Mouse (Mus musculus) granulocyte monocyte progenitor cell, adult 5-6 weeks (primary cell): ENCODE measurements around the gene BC024978. TPM values are rescaled to one million over a fixed set of nuclear protein-coding genes. Genes with fewer than 3 reads are reported as not detected.

ENCODE experiments used
- ATAC-seq: replicated peaks from 2 replicates; pipeline ENCODE4 v1.8.0; 2016; ENCODE audit warnings: mild to moderate bottlenecking, moderate TSS enrichment, inconsistent platforms; ENCODE audit not compliant: poor library complexity, severe bottlenecking
- total RNA-seq, 2 experiments: library from RNA; stranded (forward) in 1 of 2; stranded (reverse) in 1 of 2; fragments of 200-712, 200-1000 nt in 1 of 2; fragments of >200 nt in 1 of 2; fragmentation: Nextera tagmentation in 1 of 2; gene quantifications; 2 replicates each; pipeline ENCODE4 v1.2.3; 2014 to 2017

BC024978 gene
- total RNA-seq, 2 experiments from 2014 or later: 2.2 to 7.7 TPM

GRCm38 (mm10) chr7:27255721-27256120 is 60.1 kb downstream of the BC024978 start:
- ATAC-seq: no peak

- no peak for ATAC-seq
Observed at GRCm38 (mm10) chr7:27257046-27257851, 61.7 kb downstream of the BC024978 start.

- no peak for ATAC-seq
Observed at GRCm38 (mm10) chr7:27257852-27258204, 62.2 kb downstream of the BC024978 start.

DNA sequence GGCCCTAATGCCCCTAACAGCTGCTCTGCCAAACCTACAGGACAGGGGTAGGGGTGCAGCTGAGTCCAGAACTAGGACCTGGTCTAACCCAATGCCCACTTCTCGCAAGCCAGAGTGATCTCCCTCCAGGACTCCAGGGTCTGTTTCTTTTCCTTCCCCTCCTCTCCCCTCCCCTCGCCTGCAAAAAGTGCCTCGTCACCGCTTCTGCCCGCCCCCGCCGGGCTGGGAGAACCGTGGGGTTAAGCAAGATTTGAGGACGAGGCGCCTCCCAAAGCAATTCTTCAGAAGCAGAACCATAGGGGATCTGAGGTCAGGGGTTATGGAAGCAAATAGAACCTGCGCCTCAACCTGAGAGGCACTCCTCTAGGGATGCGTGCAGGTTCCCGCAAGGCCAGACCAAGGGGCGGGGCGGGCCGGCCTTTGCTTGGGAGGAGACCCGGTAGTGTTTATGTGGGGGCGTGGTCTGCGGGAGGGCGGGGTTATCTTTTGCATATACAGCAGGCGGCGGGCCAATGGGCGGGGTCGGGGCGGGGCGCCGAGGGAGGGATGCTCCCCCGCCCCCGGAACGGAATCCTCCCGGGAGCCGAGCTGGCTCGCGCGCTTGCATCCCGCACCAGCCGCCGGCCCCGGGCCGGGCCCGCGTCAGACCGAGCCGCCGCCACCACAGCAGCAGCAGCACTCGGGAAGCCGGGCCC is 62.8 kb downstream of the BC024978 start, which contains the start of gene Numbl:
Gene Numbl, plus strand, starts transcription at position 229 of the 695 bp plus-strand sequence.
- peak; percentile 74 for ATAC-seq

DNA sequence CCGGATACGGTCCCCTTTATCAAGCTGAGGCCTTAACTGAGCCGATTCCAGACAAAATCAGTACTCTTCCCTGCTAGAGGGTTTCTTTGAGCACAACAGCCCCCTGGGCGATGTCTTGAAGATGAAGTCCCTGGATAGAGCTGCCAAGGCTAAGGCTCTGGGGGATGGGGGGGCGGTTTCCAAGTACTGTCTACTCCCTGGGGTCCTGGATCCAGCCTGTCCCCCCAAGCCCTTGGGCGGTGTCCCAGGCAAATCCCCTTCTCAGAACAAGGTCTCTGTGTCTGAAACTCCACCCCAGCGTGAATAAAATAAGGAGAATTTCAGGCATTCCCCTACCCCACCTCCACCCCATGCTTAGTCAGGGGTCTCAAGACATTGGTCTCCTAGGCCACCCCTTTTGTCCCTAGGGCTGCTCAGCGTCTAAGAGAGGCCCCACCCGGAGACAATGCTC is 63.7 kb downstream of the BC024978 start:
- ATAC-seq: no peak

GRCm38 (mm10) chr7:27259771-27260170 is 64.2 kb downstream of the BC024978 start:
- ATAC-seq: no peak

Other genes starting within 250 kb of the BC024978 start
- not detected in 2 replicates for gene Cyp2a12, start 166.7 kb upstream of the BC024978 start, total RNA-seq (2014; fragmentation: Nextera tagmentation)
- gene Cyp2a12, start 166.7 kb upstream of the BC024978 start, total RNA-seq (2017): not detected in 2 replicates
- not detected in 2 replicates for gene Cyp2f2, start 75.9 kb upstream of the BC024978 start, total RNA-seq (2014; fragmentation: Nextera tagmentation)
- not detected in 2 replicates for gene Cyp2f2, start 75.9 kb upstream of the BC024978 start, total RNA-seq (2017)
- not detected in 2 replicates for gene Cyp2t4, start 42.1 kb upstream of the BC024978 start, total RNA-seq (2014; fragmentation: Nextera tagmentation)
- gene Cyp2t4, start 42.1 kb upstream of the BC024978 start, total RNA-seq (2017): not detected in 2 replicates
- gene Egln2, start 29.0 kb upstream of the BC024978 start, total RNA-seq (2014; fragmentation: Nextera tagmentation): 16.1 and 26.2 TPM in 2 replicates
- gene Egln2, start 29.0 kb upstream of the BC024978 start, total RNA-seq (2017): 18.7 and 27.8 TPM in 2 replicates
- 44.6 and 67.2 TPM in 2 replicates for gene Rab4b, start 16.9 kb upstream of the BC024978 start, total RNA-seq (2014; fragmentation: Nextera tagmentation)
- 18.0 and 19.8 TPM in 2 replicates for gene Rab4b, start 16.9 kb upstream of the BC024978 start, total RNA-seq (2017)
- gene Gm21983, start 14.7 kb upstream of the BC024978 start, total RNA-seq (2014; fragmentation: Nextera tagmentation): not detected in 2 replicates
- gene Gm21983, start 14.7 kb upstream of the BC024978 start, total RNA-seq (2017): not detected in 2 replicates
- gene Mia, start 14.6 kb upstream of the BC024978 start, total RNA-seq (2014; fragmentation: Nextera tagmentation): 3.5 TPM in 1 of 2 replicates, not detected in the other
- not detected in 2 replicates for gene Mia, start 14.6 kb upstream of the BC024978 start, total RNA-seq (2017)
- gene Snrpa, start 490 bp downstream of the BC024978 start, total RNA-seq (2014; fragmentation: Nextera tagmentation): 213 and 258 TPM in 2 replicates
- 92.5 and 99.7 TPM in 2 replicates for gene Snrpa, start 490 bp downstream of the BC024978 start, total RNA-seq (2017)
- gene Itpkc, start 32.9 kb downstream of the BC024978 start, total RNA-seq (2014; fragmentation: Nextera tagmentation): 2.1 and 7.7 TPM in 2 replicates
- 1.8 and 2.2 TPM in 2 replicates for gene Itpkc, start 32.9 kb downstream of the BC024978 start, total RNA-seq (2017)
- gene Coq8b, start 37.2 kb downstream of the BC024978 start, total RNA-seq (2014; fragmentation: Nextera tagmentation): 13.3 and 15.9 TPM in 2 replicates
- 9.5 and 10.0 TPM in 2 replicates for gene Coq8b, start 37.2 kb downstream of the BC024978 start, total RNA-seq (2017)
- 1.2 and 1.3 TPM in 2 replicates for gene Numbl, start 62.7 kb downstream of the BC024978 start, total RNA-seq (2014; fragmentation: Nextera tagmentation)
- gene Numbl, start 62.7 kb downstream of the BC024978 start, total RNA-seq (2017): 0.69 and 1.1 TPM in 2 replicates
- not detected in 2 replicates for gene Ltbp4, start 141.9 kb downstream of the BC024978 start, total RNA-seq (2014; fragmentation: Nextera tagmentation)
- gene Ltbp4, start 141.9 kb downstream of the BC024978 start, total RNA-seq (2017): not detected in 2 replicates
- gene Shkbp1, start 160.2 kb downstream of the BC024978 start, total RNA-seq (2014; fragmentation: Nextera tagmentation): 23.6 and 31.1 TPM in 2 replicates
- gene Shkbp1, start 160.2 kb downstream of the BC024978 start, total RNA-seq (2017): 13.9 and 18.8 TPM in 2 replicates
- not detected in 2 replicates for gene Gm20479, start 161.6 kb downstream of the BC024978 start, total RNA-seq (2014; fragmentation: Nextera tagmentation)
- gene Gm20479, start 161.6 kb downstream of the BC024978 start, total RNA-seq (2017): 1.5 TPM in 1 of 2 replicates, not detected in the other